Mouse (Mus musculus) cortical plate, adult 2 months (tissue): ENCODE measurements around the gene 4930407I10Rik. TPM values are rescaled to one million over a fixed set of nuclear protein-coding genes. Genes with fewer than 3 reads are reported as not detected.

Experiments
- H3K27ac ChIP-seq: fragments of 200-500 bp; 2 replicates; pipeline ENCODE4 v1.5.1; 2012; ENCODE audit warnings: low read length, control low read depth, inconsistent platforms; ENCODE audit not compliant: insufficient read depth
- H3K4me1 ChIP-seq: fragments of 200-500 bp; 2 replicates; pipeline ENCODE4 v1.6.1; 2011; ENCODE audit warnings: low read length; ENCODE audit not compliant: control insufficient read depth, insufficient read depth
- H3K4me3 ChIP-seq: fragments of 200-500 bp; 2 replicates; pipeline ENCODE4 v1.5.1; 2011; ENCODE audit warnings: mild to moderate bottlenecking, low read length, control low read depth; ENCODE audit not compliant: insufficient read depth
- CTCF ChIP-seq: fragments of 200-500 bp; IDR thresholded peaks from 2 replicates; pipeline ENCODE4 v1.5.1; 2011; ENCODE audit warnings: mild to moderate bottlenecking, control low read depth, low read length; ENCODE audit not compliant: insufficient read depth; ENCODE audit errors: extremely low read depth
- POLR2A ChIP-seq: fragments of 200-500 bp; IDR thresholded peaks from 2 replicates; pipeline ENCODE4 v1.6.1; 2011; ENCODE audit warnings: mild to moderate bottlenecking, low read length, control low read depth; ENCODE audit not compliant: insufficient read depth; ENCODE audit errors: extremely low read depth
- polyA plus RNA-seq: library from polyadenylated mRNA; depleted of rRNA; stranded (reverse); fragments of >200 nt; gene quantifications from 2 replicates; pipeline ENCODE4 v1.2.3, GENCODE M21; 2012; rRNA removed

The 4930407I10Rik gene
- polyA plus RNA-seq, result not detected in 2 replicates

GRCm38 (mm10) chr15:82058719-82059201 is at the start of gene 4930407I10Rik:
Gene 4930407I10Rik (plus strand): TSS chr15:82059151.
- no peaks in the 10 kb centered on the region for H3K4me1 ChIP-seq
- no peak for TF ChIP-seq CTCF
- no peak for TF ChIP-seq POLR2A
- no peak within 1 kb of the TSS for H3K4me3 ChIP-seq
- no peak within 1 kb of the TSS for H3K27ac ChIP-seq

DNA sequence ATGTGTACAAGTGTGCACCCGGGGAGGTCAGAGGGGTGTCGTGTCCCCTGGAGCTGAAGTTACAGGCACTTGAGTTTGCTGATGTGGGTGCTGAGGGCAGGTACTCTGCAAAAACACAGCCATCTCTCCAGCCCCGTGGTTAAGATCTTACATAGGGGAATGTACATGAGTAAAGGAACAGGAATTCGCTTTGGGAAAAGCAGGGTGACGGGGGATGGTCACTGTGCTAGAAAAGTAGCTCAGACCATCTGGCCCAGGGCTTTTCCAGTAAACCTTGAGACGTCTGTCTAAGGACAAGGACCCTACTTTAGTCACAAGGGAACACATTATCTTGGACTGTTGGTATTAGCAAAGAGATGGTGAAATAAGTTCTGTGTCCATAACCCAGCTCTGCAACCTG is 47.0 kb upstream of the 4930407I10Rik start:
- Histone ChIP-seq H3K4me1 (peaks cover 3% of the 10 kb centered on the region; the same call in 1 of the 2 replicates), H3K27ac (no peak overlapping the region), H3K4me3 (no peak overlapping the region)
- TF ChIP-seq CTCF (no peak), POLR2A (no peak)

GRCm38 (mm10) chr15:82014745-82015391 is 44.1 kb upstream of the 4930407I10Rik start:
- TF ChIP-seq CTCF (no peak), POLR2A (no peak)
- Histone ChIP-seq H3K4me3 (peak overlapping the region; percentile 61), H3K4me1 (peaks cover 1% of the 10 kb centered on the region; the same call in 1 of the 2 replicates), H3K27ac (no peak overlapping the region)

DNA sequence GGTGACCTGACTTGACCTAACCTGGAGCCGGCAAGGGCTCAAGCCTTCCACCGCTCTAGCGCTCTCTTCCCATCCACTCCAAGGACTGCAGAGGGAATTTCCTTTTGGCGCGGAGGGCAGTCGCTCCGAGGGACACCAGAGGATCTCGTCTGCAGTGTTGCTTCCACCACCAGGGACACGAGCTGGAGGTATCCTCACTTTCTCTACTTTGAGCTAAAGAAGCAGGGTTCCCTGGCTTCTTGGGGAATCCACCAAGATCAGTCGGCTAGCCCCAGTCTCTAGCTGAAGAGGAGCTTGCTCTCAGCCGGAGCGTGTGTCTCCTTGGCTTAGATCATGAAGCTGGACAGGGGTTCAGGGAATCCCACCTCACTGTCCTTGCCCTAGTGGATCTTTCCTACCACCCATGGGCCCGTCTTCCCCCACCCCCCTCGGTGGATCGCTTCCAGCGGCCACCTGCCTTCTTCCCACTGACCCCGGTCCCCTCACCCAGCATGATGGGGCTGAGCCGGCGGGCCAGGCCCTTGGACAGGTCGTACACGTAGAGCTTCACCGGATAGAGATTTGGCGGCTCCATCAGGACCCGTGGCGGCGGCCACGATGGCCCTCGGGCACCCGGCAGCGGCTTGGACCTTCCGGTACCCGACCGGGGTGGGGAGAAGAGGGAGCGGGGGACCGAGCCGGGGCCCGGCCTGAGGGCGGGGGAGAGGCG is 43.4 kb upstream of the 4930407I10Rik start:
- TF ChIP-seq CTCF (no peak), POLR2A (no peak)
- Histone ChIP-seq H3K27ac (no peak overlapping the region), H3K4me1 (peaks cover 1% of the 10 kb centered on the region; the same call in 1 of the 2 replicates)

GRCm38 (mm10) chr15:82016101-82016808 is 42.7 kb upstream of the 4930407I10Rik start:
- Histone ChIP-seq H3K4me1 (no peaks in the 10 kb centered on the region), H3K4me3 (peak overlapping the region; percentile 61), H3K27ac (no peak overlapping the region)
- TF ChIP-seq POLR2A, result peak; percentile 76
- no peak for TF ChIP-seq CTCF

More for the DNA sequence above, 43.4 kb upstream of the 4930407I10Rik start:
- H3K4me3 ChIP-seq, result peak overlapping the region; percentile 61

GRCm38 (mm10) chr15:82016830-82017229 is 42.1 kb upstream of the 4930407I10Rik start:
- H3K4me3 ChIP-seq, result peak overlapping the region; percentile 61

GRCm38 (mm10) chr15:82017461-82017860 is 41.5 kb upstream of the 4930407I10Rik start:
- Histone ChIP-seq H3K4me3 (no peak overlapping the region), H3K4me1 (no peaks in the 10 kb centered on the region), H3K27ac (no peak overlapping the region)
- no peak for TF ChIP-seq POLR2A
- TF ChIP-seq CTCF, result no peak

More at GRCm38 (mm10) chr15:82016830-82017229, 42.1 kb upstream of the 4930407I10Rik start:
- TF ChIP-seq CTCF, result no peak
- no peak for TF ChIP-seq POLR2A
- no peaks in the 10 kb centered on the region for H3K4me1 ChIP-seq
- H3K27ac ChIP-seq, result no peak overlapping the region

DNA sequence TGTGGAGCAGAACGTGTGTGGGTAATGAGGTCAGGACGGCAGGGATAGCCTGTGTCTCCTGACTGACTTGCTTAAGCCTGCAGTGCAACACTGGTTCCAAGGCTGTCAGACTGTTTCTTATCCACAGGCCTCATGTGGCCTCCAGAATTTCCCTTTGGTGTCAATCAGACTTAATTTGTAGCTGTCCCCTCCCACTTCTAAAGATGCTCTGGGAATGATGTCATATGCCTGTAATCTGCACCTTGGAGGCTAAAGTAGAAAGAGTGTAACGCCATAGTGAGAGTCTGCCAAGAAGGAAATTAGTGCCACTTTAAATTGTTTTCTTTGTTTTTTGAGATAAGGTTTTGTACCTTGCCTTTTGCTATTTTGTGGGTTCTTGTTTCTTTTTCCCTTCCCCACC is 39.7 kb upstream of the 4930407I10Rik start:
- H3K4me1 ChIP-seq, result no peaks in the 10 kb centered on the region
- no peak overlapping the region for H3K27ac ChIP-seq
- H3K4me3 ChIP-seq, result no peak overlapping the region
- no peak for TF ChIP-seq CTCF
- no peak for TF ChIP-seq POLR2A

- H3K27ac ChIP-seq, result no peak overlapping the region
- H3K4me3 ChIP-seq, result no peak overlapping the region
- TF ChIP-seq POLR2A (no peak), CTCF (no peak)
- H3K4me1 ChIP-seq, result no peaks in the 10 kb centered on the region
Measured at GRCm38 (mm10) chr15:82022535-82023088, 36.3 kb upstream of the 4930407I10Rik start.
